Mouse (Mus musculus) kidney, postnatal 14 days (tissue): ENCODE results near the gene 4921517D22Rik.
A peak's percentile ranks its signal among the peaks of the same experiment; 100 is the strongest.

Experiments
- DNase-seq: peaks from one replicate; pipeline ENCODE4 v3.0.0; 2022; ENCODE audit warnings: mixed read lengths

4921517D22Rik gene

DNA sequence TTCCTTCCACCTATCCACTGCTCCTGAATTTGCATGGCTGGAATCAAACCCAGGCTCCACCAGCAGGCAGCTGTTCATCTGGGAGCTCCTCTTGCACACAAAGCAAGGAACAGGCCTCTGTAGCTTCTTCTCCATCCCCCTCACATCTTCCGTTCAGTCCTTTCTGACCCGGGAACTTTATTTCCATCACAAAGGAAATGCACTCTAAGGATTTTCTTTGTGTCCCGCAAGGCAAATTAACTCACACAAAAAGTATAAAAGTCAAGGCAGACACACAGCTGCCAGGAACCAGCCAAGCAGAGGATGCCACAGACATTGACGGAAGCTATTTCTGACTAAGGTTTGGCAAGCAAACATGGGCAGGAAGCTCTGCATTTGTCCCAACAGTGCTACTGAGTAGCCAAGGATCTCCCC lies 36.9 kb downstream of the 4921517D22Rik start:
- DNase-seq = peak; percentile 51

DNA sequence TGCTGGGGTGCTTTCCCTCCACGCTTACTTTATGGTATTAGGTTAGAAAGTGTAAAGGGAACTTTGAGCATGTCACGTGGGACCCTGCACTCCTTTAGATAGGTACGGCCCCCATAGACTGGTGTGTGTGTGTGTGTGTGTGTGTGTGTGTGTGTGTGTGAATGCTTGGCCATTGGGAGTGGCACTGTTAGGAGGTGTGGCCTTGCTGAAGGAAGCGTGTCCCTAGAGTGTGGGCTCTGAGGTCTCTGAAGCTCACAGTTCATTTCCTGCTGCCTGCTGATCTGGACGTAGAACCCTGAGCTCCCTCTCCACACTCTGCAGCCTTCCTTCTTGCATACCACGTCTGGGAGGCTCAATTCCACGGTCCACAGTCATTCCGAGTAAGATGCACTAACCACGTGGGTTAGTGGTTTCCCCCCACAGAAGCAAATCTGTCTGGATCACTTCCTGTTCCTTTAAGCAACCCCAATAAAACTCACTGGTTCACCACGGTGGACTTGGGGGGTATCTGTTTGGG lies 37.5 kb downstream of the 4921517D22Rik start:
- no peak for DNase-seq

DNA sequence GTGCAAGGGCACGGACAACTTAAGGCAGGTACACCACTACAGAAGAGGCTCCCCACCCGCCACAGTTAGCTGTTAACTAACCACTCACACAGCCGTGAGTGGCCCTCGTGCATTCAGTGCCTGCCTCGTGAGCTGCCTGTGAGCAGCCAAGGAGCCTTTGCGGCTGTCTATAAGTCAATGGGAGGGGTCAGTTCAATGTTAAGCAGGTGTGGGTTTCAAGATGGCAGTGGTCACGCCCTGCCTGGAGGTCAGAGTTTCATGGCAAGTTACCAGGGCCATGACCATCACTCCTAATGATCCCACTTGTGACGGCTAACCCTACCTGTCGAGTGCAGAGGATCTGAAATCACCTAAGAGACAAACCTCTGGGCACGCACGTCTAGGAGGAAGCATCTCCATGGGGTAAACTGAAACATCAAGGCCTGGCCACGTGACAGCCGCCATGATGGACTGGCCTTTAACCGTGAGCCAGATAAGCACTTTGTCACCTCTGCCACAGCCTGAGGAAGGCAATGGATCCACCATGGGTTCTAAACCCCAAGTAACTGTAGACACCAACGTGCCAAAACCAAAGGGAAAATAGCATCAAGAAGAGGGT lies 38.1 kb downstream of the 4921517D22Rik start:
- no peak for DNase-seq

DNA sequence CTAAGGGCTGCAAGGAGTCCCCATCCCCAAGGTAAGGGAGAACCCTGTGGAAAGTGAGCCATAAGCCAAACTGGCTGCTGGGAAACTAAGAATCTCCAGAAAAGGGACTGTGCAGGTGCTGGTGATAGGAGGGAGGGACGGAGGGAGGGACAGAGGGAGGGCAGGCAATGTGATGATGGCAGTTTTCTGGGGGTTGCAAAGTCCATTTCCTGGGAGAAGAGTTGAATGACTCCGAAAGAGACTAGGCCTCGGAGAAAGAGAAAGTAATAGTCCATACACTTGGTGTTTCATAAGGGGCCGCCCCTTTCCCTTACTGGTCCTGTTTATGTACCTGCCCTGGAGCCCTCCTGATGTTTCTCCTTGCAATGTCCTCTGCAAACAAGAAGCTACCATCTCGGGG lies 39.4 kb downstream of the 4921517D22Rik start:
- no peak for DNase-seq

DNA sequence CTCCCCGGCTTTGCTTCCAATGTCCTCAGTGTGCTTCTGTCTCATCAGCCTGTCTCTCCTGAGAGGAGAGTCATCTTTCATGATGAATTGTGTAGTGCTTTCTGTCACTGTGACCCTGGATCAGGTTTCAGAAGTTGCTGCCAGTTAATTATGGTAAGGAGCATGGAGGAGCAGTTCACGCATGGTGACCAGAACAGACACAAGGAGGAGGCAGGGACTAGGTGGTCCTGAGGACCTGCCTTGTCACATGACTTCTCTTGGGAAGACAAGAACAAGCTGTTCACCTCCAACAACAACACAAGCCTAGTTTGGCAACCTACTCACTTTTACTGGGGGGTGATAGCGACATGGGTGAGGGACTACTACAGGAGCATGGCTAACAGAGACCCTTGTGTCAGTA lies 40.8 kb downstream of the 4921517D22Rik start:
- no peak for DNase-seq

DNA sequence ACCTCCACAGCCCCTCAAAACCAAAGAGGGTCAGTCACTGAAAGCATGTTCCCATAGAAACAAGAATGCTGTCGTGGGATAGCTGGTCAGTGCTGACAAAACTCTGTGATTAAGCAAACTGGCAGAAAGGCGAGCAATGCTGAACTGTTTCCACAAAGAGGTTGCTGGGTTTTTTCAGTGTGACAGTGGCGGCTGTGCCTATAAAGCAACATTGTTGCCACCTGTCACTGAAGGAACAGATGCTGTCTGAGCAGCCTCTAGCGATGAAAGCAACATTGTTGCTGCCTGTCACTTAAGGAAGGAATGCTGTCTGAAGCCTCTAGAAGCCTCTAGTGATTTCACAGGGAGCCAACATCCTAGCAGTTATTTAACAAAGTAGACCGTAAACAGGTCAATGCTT lies 41.3 kb downstream of the 4921517D22Rik start:
- no peak for DNase-seq

DNA sequence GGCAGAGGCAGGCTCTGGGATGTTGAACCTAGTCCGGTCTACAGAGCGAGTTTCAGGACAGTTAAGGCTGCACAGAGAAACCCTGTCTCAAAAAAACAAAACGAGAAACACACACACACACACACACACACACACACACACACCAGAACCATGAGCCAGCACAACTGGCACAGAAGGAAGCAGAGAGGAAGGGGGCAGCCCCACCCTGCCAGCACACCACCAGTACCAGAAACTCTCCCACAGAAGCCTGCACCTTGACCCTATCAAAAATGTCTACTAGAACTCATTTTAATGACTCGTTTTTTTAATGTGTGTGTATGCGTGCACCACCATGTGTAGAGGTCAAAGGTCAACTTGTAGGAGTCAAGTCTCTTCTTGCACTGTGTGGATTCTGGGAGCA lies 44.1 kb downstream of the 4921517D22Rik start:
- no peak for DNase-seq

DNA sequence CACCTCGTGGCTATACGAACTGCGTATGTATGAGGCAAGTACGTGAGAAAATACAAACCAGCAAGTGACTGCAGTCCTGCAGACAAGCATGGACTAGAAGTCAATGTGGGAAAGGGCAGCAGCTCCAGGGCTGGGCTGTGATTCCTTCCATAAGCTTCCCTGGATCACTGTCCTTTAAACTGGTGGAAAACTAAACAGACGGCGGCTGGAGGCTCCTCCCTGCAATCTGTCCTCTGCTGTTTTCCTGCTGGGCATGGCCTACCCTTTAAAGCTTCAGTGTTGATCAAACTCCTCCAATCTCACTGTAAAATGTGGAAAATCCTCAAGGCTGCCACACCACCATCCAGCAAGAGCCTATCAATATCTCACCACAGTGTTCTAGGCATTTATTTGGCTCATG lies 45.3 kb downstream of the 4921517D22Rik start:
- DNase-seq = no peak

DNA sequence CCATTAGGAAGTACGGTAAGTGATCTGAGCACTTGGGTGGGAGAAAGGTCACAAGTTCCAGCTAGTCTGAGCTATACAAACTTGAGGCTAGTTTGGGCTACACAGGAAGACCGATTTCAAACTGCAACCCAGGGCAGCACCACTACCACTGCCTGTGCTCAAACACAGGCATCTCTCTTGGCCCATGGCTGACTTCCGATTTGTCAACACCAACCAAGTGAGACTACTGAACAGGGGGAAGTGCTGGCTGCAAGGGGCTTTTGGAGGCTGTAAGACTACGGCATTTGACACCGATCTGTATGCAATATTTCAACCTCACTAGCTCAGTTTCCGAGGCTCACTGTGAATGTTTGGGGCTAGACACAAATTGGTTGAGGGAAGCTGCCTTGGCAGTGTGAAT lies 46.4 kb downstream of the 4921517D22Rik start:
- DNase-seq = no peak

DNA sequence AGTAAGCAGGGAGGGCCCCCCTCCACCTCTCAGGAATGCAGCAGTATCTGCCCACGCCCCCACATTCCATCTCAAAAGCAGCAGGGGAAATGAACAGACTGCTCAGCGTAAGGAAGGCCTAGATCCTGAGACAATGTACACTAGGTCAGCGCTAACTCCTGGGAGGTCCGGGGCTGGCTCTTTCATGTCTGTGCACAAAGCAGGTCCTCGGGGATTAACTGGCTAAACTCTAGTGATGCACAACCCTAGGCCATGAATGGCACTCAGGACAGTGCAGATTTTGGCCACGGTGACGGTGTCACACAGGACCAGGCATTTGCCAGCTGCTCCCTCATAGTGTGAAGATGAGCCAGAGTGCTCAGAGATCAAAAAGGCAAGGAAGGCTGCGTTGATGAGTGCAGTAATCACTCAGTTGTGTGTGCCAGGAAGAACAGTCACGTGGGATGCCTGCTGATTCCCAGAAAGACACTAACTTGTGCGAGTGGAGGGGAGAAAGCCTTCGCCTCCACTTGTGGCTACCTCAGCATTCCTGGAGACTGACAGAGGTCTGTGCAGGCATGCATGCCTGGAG lies 47.1 kb downstream of the 4921517D22Rik start:
- peak; percentile 41 for DNase-seq

DNA sequence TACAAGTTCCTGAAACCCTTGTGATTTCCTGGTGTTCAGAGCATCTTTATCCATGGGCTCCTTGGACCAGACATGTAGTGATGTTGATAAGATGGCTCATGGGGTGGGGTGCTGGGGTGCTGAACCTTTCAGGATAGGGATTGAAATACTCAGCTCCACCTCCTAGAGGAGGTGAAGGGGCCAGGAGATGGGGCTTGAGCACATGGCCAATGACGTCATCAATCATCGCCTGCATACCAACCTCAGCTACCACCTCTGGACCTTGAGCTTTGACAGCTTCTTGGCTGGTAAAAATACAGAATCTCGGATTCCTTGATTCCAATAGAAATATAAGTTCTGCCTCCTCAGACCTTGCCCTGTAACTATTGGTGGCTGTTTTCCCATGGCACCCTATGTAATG lies 48.4 kb downstream of the 4921517D22Rik start:
- DNase-seq = no peak

DNA sequence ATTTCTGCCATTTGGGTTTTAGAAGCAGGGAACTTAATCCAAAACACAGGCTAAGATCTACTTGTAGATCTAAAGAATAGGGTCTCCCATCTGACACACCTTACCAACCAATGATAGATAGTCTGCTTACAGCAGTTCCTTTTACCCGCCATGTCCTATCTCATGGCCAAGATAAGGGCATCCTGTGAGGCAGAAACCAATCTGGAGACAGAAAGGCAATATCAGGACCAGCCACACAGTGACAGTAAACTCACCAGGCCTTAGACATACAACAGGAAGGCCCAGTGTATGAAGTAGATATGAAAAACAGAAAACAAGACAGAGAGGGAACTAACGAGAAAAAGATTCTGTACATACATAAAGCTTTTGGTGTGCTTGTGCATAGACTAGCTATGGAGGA lies 51.1 kb downstream of the 4921517D22Rik start:
- no peak for DNase-seq

DNA sequence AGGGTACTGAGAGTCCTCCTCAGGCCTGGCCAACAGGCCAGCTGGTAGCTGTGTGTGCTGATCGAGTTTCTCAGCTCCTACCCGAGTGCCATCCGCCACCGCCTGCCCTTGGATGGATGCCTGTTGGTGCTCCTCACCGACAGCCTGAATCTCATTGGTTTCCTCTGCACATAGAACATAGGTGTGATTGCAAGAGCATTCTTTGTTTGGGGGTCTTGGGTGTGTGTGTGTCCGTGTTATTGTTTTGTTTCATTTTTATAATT lies 53.8 kb downstream of the 4921517D22Rik start:
- DNase-seq = no peak

DNA sequence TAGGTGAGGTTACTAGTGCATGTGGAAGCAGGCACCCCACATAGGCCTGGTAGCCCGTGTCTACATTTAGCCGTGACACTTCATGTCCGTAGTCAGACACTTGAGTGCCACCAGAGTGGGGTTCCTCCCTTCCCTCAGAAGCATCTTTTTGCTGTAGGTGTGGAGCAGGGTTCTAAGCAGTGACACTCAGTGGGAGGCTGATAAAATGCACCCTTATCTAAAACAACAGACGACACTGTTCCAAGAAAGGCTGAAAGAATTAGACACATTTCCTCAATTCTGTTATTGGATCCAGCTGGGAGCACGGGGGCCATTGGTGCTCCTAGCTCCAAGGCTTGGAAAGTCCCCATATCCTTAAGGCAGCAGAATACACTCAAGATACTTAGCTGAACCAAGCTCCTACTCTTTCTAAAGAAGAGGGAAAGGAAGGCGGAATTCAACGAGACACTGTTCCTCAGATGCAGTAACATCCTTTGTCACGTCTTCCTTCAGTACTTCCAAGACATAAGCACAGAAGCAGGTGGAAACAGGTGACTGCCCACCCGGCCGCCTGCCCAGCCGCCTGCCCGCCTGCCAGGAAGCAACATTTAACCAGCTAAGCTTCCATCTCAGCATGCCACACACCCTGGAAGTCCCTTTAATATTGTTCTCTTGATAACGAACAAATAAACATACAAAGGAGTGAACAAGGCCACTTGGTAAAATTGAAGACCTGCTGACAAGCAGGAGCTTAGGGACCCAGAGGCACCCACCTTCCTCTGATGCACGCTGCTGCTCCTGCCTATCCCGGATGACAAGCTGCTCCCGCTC lies 54.3 kb downstream of the 4921517D22Rik start:
- no peak for DNase-seq

DNA sequence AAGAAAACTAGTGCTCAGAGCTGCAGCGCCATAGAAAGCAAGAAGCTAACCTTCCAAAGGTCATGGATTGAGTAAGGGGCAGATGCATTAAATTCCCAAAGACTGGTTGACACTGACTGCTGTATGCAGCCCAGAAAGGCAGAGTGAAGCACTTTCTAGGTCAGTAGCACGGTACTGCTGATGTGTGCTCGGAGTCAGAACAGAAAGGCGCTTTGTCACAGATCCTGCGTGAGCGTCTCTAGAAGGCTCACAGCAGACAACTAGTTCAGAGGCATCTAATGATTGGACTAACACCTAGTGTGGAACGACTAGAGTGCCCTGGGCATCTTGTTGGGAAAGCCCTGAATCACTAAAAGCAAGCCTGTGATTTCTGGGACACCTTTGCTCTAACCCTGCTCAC lies 56.1 kb downstream of the 4921517D22Rik start:
- no peak for DNase-seq
